Mouse (Mus musculus) common myeloid progenitor, adult 5-6 weeks (primary cell): ENCODE measurements around the gene Slc35a2. TPM values are rescaled to one million over a fixed set of nuclear protein-coding genes. Genes with fewer than 3 reads are reported as not detected.

Experiments used
- ATAC-seq: replicated peaks from 2 replicates; pipeline ENCODE4 v1.8.0; 2016; ENCODE audit warnings: low read depth, mild to moderate bottlenecking, moderate TSS enrichment, inconsistent platforms; ENCODE audit not compliant: poor library complexity, severe bottlenecking
- total RNA-seq: library from RNA; stranded (forward); fragments of 200-1000, 187-1606 nt; gene quantifications from 2 replicates; pipeline ENCODE4 v1.2.3, GENCODE M21; 2017

Slc35a2 gene
- 10.5 and 13.2 TPM in 2 replicates for total RNA-seq

- ATAC-seq, result peak; percentile 85
Measured at GRCm38 (mm10) chrX:7883841-7884567, at the start of gene Slc35a2. Gene Slc35a2 (plus strand): TSS chrX:7884028.

GRCm38 (mm10) chrX:7837146-7837545 lies 46.7 kb upstream of the Slc35a2 start:
- ATAC-seq, result no peak

GRCm38 (mm10) chrX:7840842-7841162 lies 43.0 kb upstream of the Slc35a2 start:
- ATAC-seq, result no peak

- peak; percentile 87 for ATAC-seq
Measured at GRCm38 (mm10) chrX:7841163-7842162, 42.4 kb upstream of the Slc35a2 start, which contains the start of gene Otud5. Gene Otud5 (plus strand): TSS chrX:7841364.

- no peak for ATAC-seq
Measured at GRCm38 (mm10) chrX:7842318-7842717, 41.5 kb upstream of the Slc35a2 start.

- ATAC-seq, result no peak
Measured at GRCm38 (mm10) chrX:7847845-7848244, 36.0 kb upstream of the Slc35a2 start.

- ATAC-seq, result peak; percentile 71
Measured at GRCm38 (mm10) chrX:7854578-7854977, 29.2 kb upstream of the Slc35a2 start.

GRCm38 (mm10) chrX:7859191-7859753 lies 24.6 kb upstream of the Slc35a2 start:
- ATAC-seq, result peak; percentile 76

GRCm38 (mm10) chrX:7863181-7863580 lies 20.6 kb upstream of the Slc35a2 start:
- ATAC-seq, result no peak

- peak; percentile 42 for ATAC-seq
Measured at GRCm38 (mm10) chrX:7864551-7864950, 19.3 kb upstream of the Slc35a2 start.

GRCm38 (mm10) chrX:7865343-7865742 lies 18.5 kb upstream of the Slc35a2 start:
- ATAC-seq, result peak; percentile 54; the same call in 1 of the 2 replicates

- no peak for ATAC-seq
Measured at GRCm38 (mm10) chrX:7865786-7866185, 18.0 kb upstream of the Slc35a2 start.

GRCm38 (mm10) chrX:7867141-7867540 lies 16.7 kb upstream of the Slc35a2 start:
- ATAC-seq, result no peak

GRCm38 (mm10) chrX:7868506-7868905 lies 15.3 kb upstream of the Slc35a2 start:
- ATAC-seq, result no peak

- ATAC-seq, result no peak
Measured at GRCm38 (mm10) chrX:7869826-7870225, 14.0 kb upstream of the Slc35a2 start.

GRCm38 (mm10) chrX:7878007-7878419 lies 5.8 kb upstream of the Slc35a2 start, which contains the start of gene Pim2:
Gene Pim2 (plus strand): TSS chrX:7878262.
- peak; percentile 91 for ATAC-seq

GRCm38 (mm10) chrX:7878495-7878894 lies 5.3 kb upstream of the Slc35a2 start:
- no peak for ATAC-seq

- peak; percentile 60 for ATAC-seq
Measured at GRCm38 (mm10) chrX:7879819-7880218, 4.0 kb upstream of the Slc35a2 start.

- ATAC-seq, result no peak
Measured at GRCm38 (mm10) chrX:7898211-7898610, 14.4 kb downstream of the Slc35a2 start.
